Mouse (Mus musculus) frontal cortex, postnatal 14 days (tissue): ENCODE measurements around the gene Gm4567.
"Not testable (repeated sequence)": the region's sequence is repeated elsewhere in the genome, so short reads cannot be mapped to it uniquely, and the experiment has no call there.

ENCODE experiments used
- DNase-seq, 2 experiments: peaks; one replicate each; pipeline ENCODE4 v3.0.0; 2022; ENCODE audit warnings: low spot score in 2 of 2

Gene Gm4567

GRCm38 (mm10) chr7:22719610-22720009 lies at the start of gene Gm4567:
Gene Gm4567, minus strand, starts transcription at chr7:22719710.
- DNase-seq: not testable (repeated sequence)

- DNase-seq: not testable (repeated sequence)
Observed at GRCm38 (mm10) chr7:22761397-22761796, 41.9 kb upstream of the Gm4567 start, which contains the start of gene Vmn1r157. Gene Vmn1r157, plus strand, starts transcription at chr7:22761697.

GRCm38 (mm10) chr7:22692217-22692616 lies 27.3 kb downstream of the Gm4567 start, which contains the start of gene Gm8693:
Gene Gm8693, minus strand, starts transcription at chr7:22692317.
- not testable (repeated sequence) for DNase-seq
